ENCODE assay signal across 10 mouse cellular contexts in genomic region chr6:134243119-134243518, GRCm38 (mm10).
DNase-seq lines count a peak whose midpoint lies in the region; ATAC-seq and TF ChIP-seq lines count a peak whose summit lies in the region.
"Had no signal": no experiment of that assay in that cellular context is flagged by ENCODE, and none has a peak within 500 bp of the region (broad histone marks: within the 10 kb centered on the region; RNA-seq: fewer than 3 reads in every experiment).

No protein-coding gene starts in this region.

- no peak for TF ChIP-seq POLR2A in lung, adult 2 months (IDR thresholded peaks at IDR 0.05; ENCODE audit: borderline replicate concordance, extremely low read depth, low read depth, low read length)

- WGBS in lung, adult 2 months, result 26% methylated on average over 3 of the region's 3 CpGs
- WGBS in heart, embryonic 12.5 days, result 31% methylated on average over 3 of the region's 3 CpGs
- 58% methylated on average over 3 of the region's 3 CpGs for WGBS in stomach, embryonic 16.5 days

- no peak overlapping the region for H3K4me2 ChIP-seq in heart, embryonic 12.5 days
- no peak overlapping the region for H3K4me2 ChIP-seq in stomach, embryonic 16.5 days (ENCODE audit: low read depth, low read length)
- H3K4me2 ChIP-seq: hindbrain, embryonic 15.5 days had no signal

- H3K9me3 ChIP-seq in heart, embryonic 12.5 days (replicated peaks), result peaks cover 11% of the 10 kb centered on the region
- H3K9me3 ChIP-seq in stomach, embryonic 16.5 days (replicated peaks; ENCODE audit: control insufficient read depth, low read length), result peaks cover 5% of the 10 kb centered on the region; the same call in 1 of the 2 replicates
- H3K9me3 ChIP-seq: G1E; hindbrain, embryonic 15.5 days had no signal

- H3K9ac ChIP-seq in heart, embryonic 12.5 days, result no peak overlapping the region; the same call in 1 of the 2 replicates
- H3K9ac ChIP-seq in stomach, embryonic 16.5 days (ENCODE audit: low read length), result no peak overlapping the region
- H3K9ac ChIP-seq: hindbrain, embryonic 15.5 days had no signal

- H3K4me3 ChIP-seq in lung, adult 2 months (replicated peaks; ENCODE audit: extremely low read depth, low read depth, low read length), result no peak overlapping the region
- H3K4me3 ChIP-seq in heart, embryonic 12.5 days, result no peak overlapping the region
- no peak overlapping the region for H3K4me3 ChIP-seq in stomach, embryonic 16.5 days (replicated peaks; ENCODE audit: low read length)
- H3K4me3 ChIP-seq: hindbrain, embryonic 15.5 days had no signal

- H3K27me3 ChIP-seq in heart, embryonic 12.5 days (replicated peaks), result no peaks in the 10 kb centered on the region
- no peaks in the 10 kb centered on the region for H3K27me3 ChIP-seq in stomach, embryonic 16.5 days (ENCODE audit: control insufficient read depth, insufficient read depth, low read length)
- H3K27me3 ChIP-seq: hindbrain, embryonic 15.5 days had no signal

- no peak for TF ChIP-seq CTCF in lung, adult 2 months (IDR thresholded peaks at IDR 0.05; ENCODE audit: insufficient read depth, low read length)

- peaks cover 2% of the 10 kb centered on the region for H3K4me1 ChIP-seq in lung, adult 2 months (ENCODE audit: control insufficient read depth, insufficient read depth, low read length)
- peaks cover 52% of the 10 kb centered on the region for H3K4me1 ChIP-seq in heart, embryonic 12.5 days (replicated peaks)
- no peaks in the 10 kb centered on the region for H3K4me1 ChIP-seq in stomach, embryonic 16.5 days (ENCODE audit: control insufficient read depth, insufficient read depth, low read length)
- H3K4me1 ChIP-seq: hindbrain, embryonic 15.5 days had no signal

- DNase-seq in lung, adult 18-20 months, result peak; percentile 28 to 30
- DNase-seq in lung, adult 2 months, result no peak
- peak; percentile 49 for DNase-seq in kidney, postnatal 14 days
- DNase-seq in urinary bladder, adult 2 months (ENCODE audit: low spot score), result no peak
- DNase-seq in right cerebral cortex, adult 2 months (ENCODE audit: low spot score in 2 of 2), result no peak

- no peak for ATAC-seq in heart, embryonic 12.5 days (ENCODE audit: insufficient number of reproducible peaks, low FRiP score)
- no peak for ATAC-seq in stomach, embryonic 16.5 days (ENCODE audit: insufficient read depth, low FRiP score)
- ATAC-seq in erythroblast, adult 5-6 weeks (replicated peaks; ENCODE audit: low FRiP score, poor library complexity, severe bottlenecking), result no peak

- H3K36me3 ChIP-seq in heart, embryonic 12.5 days, result peaks cover 27% of the 10 kb centered on the region
- H3K36me3 ChIP-seq in stomach, embryonic 16.5 days (ENCODE audit: control insufficient read depth, insufficient read depth, low read length), result peaks cover 12% of the 10 kb centered on the region; the same call in 1 of the 2 replicates
- H3K36me3 ChIP-seq: hindbrain, embryonic 15.5 days had no signal

- peak overlapping the region; percentile 69; the same call in 1 of the 2 replicates for H3K27ac ChIP-seq in heart, embryonic 12.5 days (ENCODE audit: poor library complexity, severe bottlenecking)
- 0 out of 2 replicates have a peak overlapping the region, but pooled peaks have one; percentile 3 for H3K27ac ChIP-seq in stomach, embryonic 16.5 days (ENCODE audit: low read length)
- H3K27ac ChIP-seq: hindbrain, embryonic 15.5 days had no signal

Comparison
In these comparisons a context has a peak if more than half of its experiments do, and no peak if none do; other contexts are left out.
1. DNase-seq: peak in lung, adult 18-20 months (2 of 2) and kidney, postnatal 14 days (single experiment); none in lung, adult 2 months (single experiment), urinary bladder, adult 2 months (single experiment) and right cerebral cortex, adult 2 months (0 of 2).